Mouse (Mus musculus) midbrain, embryonic 13.5 days (tissue): ENCODE data around the gene Fhl2. TPM values are rescaled to one million over a fixed set of nuclear protein-coding genes. Genes with fewer than 3 reads are reported as not detected.

Experiments used
- ATAC-seq: fragments of 200-750 bp; cut with Nextera tagmentation; 2 replicates; pipeline ENCODE4 v1.8.0; 2017; ENCODE audit warnings: mild to moderate bottlenecking, moderate TSS enrichment, moderate library complexity
- H3K27ac ChIP-seq: fragments of 300-500 bp; sonication (generic); 2 replicates; pipeline ENCODE4 v1.5.1; 2015; ENCODE audit warnings: inconsistent platforms, mild to moderate bottlenecking, moderate library complexity
- H3K27me3 ChIP-seq: fragments of 300-500 bp; sonication (generic); 2 replicates; pipeline ENCODE4 v1.6.1; 2015; ENCODE audit warnings: mild to moderate bottlenecking, inconsistent platforms
- H3K36me3 ChIP-seq: fragments of 300-500 bp; sonication (generic); 2 replicates; pipeline ENCODE4 v1.6.1; 2015; ENCODE audit warnings: mild to moderate bottlenecking, inconsistent platforms
- H3K4me1 ChIP-seq: fragments of 300-500 bp; sonication (generic); replicated peaks from 2 replicates; pipeline ENCODE4 v1.6.1; 2015; ENCODE audit warnings: inconsistent platforms
- H3K4me2 ChIP-seq: fragments of 300-500 bp; sonication (generic); replicated peaks from 2 replicates; pipeline ENCODE4 v1.6.1; 2015; ENCODE audit warnings: moderate library complexity, mild to moderate bottlenecking, inconsistent platforms
- H3K4me3 ChIP-seq: fragments of 300-500 bp; sonication (generic); replicated peaks from 2 replicates; pipeline ENCODE4 v1.5.1; 2015; ENCODE audit warnings: mild to moderate bottlenecking, inconsistent platforms
- H3K9ac ChIP-seq: fragments of 300-500 bp; sonication (generic); replicated peaks from 2 replicates; pipeline ENCODE4 v1.6.1; 2015; ENCODE audit warnings: mild to moderate bottlenecking, inconsistent platforms
- H3K9me3 ChIP-seq: fragments of 300-500 bp; sonication (generic); 2 replicates; pipeline ENCODE4 v1.6.1; 2016; ENCODE audit warnings: mild to moderate bottlenecking, inconsistent platforms
- WGBS: fragments of 180-500 bp; shearing (Covaris S2); methylation state at CpG from one replicate; pipeline ENCODE4 v1.1.7; 2015; 5-methylcytosine and 5-hydroxymethylcytosine counted together
- polyA plus RNA-seq: library from polyadenylated mRNA; unstranded; fragments of >200 nt; fragmentation: Nextera tagmentation; extraction: Ambion mirVana; gene quantifications from 2 replicates; pipeline ENCODE4 v1.2.1, GENCODE M21; 2015

Gene Fhl2
- polyA plus RNA-seq, 1 experiment from 2014 or later: 10.2 TPM

DNA sequence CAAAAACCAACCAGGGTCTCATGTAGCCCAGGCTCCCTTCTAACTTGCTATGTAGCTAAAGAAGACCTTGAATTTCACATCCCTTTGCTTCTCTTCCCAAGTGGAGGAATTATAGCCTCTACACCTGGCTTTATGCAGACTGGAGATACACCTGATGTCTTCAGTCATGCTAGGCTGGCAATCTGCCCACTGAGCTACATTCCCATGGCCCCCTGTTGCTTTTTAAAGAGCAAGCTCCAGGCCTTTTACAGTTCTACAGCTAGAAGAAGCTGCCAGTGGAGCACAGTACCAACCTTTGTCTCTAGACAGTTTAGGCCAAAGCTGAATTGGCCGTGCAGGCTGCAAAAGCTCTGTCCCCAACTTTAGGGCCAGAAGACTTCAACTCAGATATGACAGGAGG is 106.4 kb downstream of the Fhl2 start:
- Histone ChIP-seq H3K9me3 (no peaks in the 10 kb centered on the region), H3K4me3 (no peak overlapping the region), H3K9ac (no peak overlapping the region), H3K4me1 (peaks cover 24% of the 10 kb centered on the region), H3K36me3 (no peaks in the 10 kb centered on the region), H3K4me2 (no peak overlapping the region), H3K27me3 (peaks cover 6% of the 10 kb centered on the region; the same call in 1 of the 2 replicates), H3K27ac (no peak overlapping the region)
- no peak for ATAC-seq
- WGBS: 90% methylated on average over 1 of the region's 1 CpGs

DNA sequence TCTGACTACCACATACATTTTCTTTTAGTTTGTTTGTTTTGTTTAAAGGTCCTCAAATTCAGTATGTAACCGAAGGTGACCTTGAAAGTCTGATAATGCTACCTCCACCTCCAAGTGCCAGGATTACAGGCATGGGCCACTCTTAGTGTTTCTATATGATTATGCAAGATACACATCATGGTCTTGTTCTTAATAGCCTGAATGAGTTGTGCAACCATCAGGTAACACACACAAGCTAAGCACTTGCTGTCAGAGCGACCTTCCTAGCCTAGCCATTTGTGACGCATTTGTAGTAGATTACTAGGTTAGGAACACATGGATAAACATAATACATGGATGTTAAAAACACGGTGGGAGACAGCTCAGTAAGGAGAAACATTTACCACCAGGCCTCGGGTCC is 113.8 kb downstream of the Fhl2 start:
- Histone ChIP-seq H3K4me1 (no peaks in the 10 kb centered on the region), H3K27ac (no peak overlapping the region), H3K4me2 (no peak overlapping the region), H3K27me3 (no peaks in the 10 kb centered on the region), H3K36me3 (peaks cover 4% of the 10 kb centered on the region; the same call in 1 of the 2 replicates), H3K9ac (no peak overlapping the region), H3K4me3 (no peak overlapping the region), H3K9me3 (no peaks in the 10 kb centered on the region)
- WGBS: 89% methylated on average over 5 of the region's 5 CpGs
- no peak for ATAC-seq

DNA sequence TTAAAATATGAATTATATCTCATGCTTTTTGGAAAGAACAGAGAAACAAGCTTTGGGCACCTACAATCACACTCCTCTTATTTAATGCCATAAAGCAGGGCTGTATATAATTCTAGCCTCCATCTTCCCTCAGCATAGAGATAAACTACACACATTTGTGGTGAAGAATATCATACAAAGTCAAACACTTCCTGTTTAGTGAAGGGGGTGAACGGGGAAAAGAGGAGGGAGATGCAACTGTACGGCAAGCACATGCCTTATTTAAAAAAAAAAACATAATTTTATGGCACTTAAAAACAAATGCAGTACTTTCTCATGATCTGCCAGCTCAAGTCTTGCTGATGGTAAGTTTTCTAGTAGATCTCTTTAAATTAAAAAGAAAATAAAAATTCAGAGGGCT is 118.7 kb downstream of the Fhl2 start:
- H3K4me1 ChIP-seq: no peaks in the 10 kb centered on the region
- no peak overlapping the region for H3K9ac ChIP-seq
- WGBS: 94% methylated on average over 2 of the region's 2 CpGs
- H3K36me3 ChIP-seq: peaks cover 30% of the 10 kb centered on the region
- no peaks in the 10 kb centered on the region for H3K27me3 ChIP-seq
- ATAC-seq: no peak
- H3K4me2 ChIP-seq: no peak overlapping the region
- H3K27ac ChIP-seq: no peak overlapping the region
- H3K4me3 ChIP-seq: no peak overlapping the region
- no peaks in the 10 kb centered on the region for H3K9me3 ChIP-seq

DNA sequence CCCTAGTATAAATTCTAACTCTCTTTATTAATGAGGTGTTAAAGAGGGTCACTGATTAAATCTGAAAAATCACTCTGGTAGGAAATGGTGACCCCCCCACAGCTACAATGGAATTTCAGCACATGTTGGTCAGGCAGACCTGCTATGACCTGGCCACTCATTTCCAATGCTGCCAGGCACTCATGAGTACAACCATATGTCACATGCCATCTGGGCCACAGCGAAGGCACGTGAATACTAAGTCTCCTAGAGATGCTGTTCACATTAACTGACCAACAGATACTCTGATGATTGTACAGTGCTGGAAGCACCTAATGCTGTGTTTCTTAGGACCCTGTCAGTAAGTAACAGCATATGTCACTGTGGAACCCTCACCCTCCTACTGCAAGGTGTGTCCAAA is 122.0 kb downstream of the Fhl2 start:
- Histone ChIP-seq H3K36me3 (peaks cover 49% of the 10 kb centered on the region), H3K27ac (no peak overlapping the region), H3K9me3 (no peaks in the 10 kb centered on the region), H3K4me1 (no peaks in the 10 kb centered on the region), H3K9ac (no peak overlapping the region), H3K4me2 (no peak overlapping the region), H3K4me3 (no peak overlapping the region), H3K27me3 (no peaks in the 10 kb centered on the region)
- WGBS: 96% methylated on average over 2 of the region's 2 CpGs
- no peak for ATAC-seq

Other genes starting within 250 kb of the Fhl2 start
- 17.3 and 19.7 TPM in 2 replicates for gene Gpr45, start 244.1 kb downstream of the Fhl2 start, polyA plus RNA-seq
- 16.7 TPM in 2 replicates for gene Tgfbrap1, start 98.3 kb downstream of the Fhl2 start, polyA plus RNA-seq
- 50.0 and 50.3 TPM in 2 replicates for gene AI597479, start 98.3 kb downstream of the Fhl2 start, polyA plus RNA-seq
- 31.8 and 35.4 TPM in 2 replicates for gene Nck2, start 247.6 kb upstream of the Fhl2 start, polyA plus RNA-seq